In the genomic region with DNA sequence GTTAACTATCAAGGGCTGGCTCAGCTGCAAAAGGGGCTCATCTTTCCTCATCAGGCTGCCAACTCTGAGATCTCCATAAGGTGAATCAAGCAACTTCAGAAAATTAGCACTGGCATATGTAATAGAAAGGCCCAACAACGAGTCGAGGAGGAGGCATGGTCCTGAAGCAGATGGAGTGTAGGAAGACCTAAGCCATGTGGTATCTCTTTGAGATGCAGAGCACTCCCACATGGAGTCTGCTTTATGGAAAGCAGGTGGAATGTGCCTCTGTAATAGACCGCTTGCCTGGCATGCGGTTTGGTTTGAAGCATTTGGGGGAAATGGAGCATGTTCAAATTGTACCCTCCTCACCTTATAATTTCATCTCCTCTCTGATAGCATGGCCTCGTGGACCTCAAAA, we compare ENCODE assay signal across 21 mouse cellular contexts. TPM values are rescaled to one million over a fixed set of nuclear protein-coding genes. Genes with fewer than 3 reads are reported as not detected.
A peak's percentile ranks its signal among the peaks of the same experiment; 100 is the strongest.
DNase-seq lines count a peak whose midpoint lies in the region; ATAC-seq lines count a peak whose summit lies in the region.
"Had no signal": no experiment of that assay in that cellular context is flagged by ENCODE, and none has a peak within 500 bp of the region (broad histone marks: within the 10 kb centered on the region; RNA-seq: fewer than 3 reads in every experiment).

No protein-coding gene starts in this region.

- no peak for DNase-seq in frontal cortex, postnatal 25 days (ENCODE audit: low spot score in 2 of 2)
- peak; percentile 74 to 77 for DNase-seq in right cerebral cortex, adult 2 months (ENCODE audit: low spot score in 2 of 2)
- DNase-seq in right cerebral cortex, postnatal 14 days = no peak
- peak; percentile 62 to 71 for DNase-seq in left cerebral cortex, postnatal 36 days (ENCODE audit: low spot score in 2 of 2)
- no peak for DNase-seq in urinary bladder, postnatal 14 days (ENCODE audit: low spot score)
- DNase-seq in heart, embryonic 10.5 days (ENCODE audit: low spot score) = no peak
- DNase-seq: adrenal gland, adult 2 months; cerebellum, adult 9-10 months; gastrocnemius, adult 2 months; kidney, postnatal 4 days; liver, embryonic 13.5 days; lung, postnatal 4 days had no signal

- no peak overlapping the region for H3K4me2 ChIP-seq in intestine, embryonic 16.5 days (ENCODE audit: low read depth, low read length)
- H3K4me2 ChIP-seq: embryonic facial prominence, embryonic 13.5 days; heart, embryonic 13.5 days; hindbrain, embryonic 14.5 days; kidney, embryonic 15.5 days; limb, embryonic 12.5 days; liver, embryonic 13.5 days; lung, embryonic 15.5 days had no signal

- H3K4me1 ChIP-seq in intestine, embryonic 16.5 days (ENCODE audit: control insufficient read depth, insufficient read depth, low read length) = no peaks in the 10 kb centered on the region
- no peaks in the 10 kb centered on the region for H3K4me1 ChIP-seq in heart, embryonic 10.5 days
- H3K4me1 ChIP-seq: kidney, embryonic 15.5 days; limb, embryonic 12.5 days; lung, embryonic 15.5 days had no signal

- no peak overlapping the region for H3K4me3 ChIP-seq in intestine, embryonic 16.5 days (ENCODE audit: low read length)
- no peak overlapping the region for H3K4me3 ChIP-seq in heart, embryonic 10.5 days
- H3K4me3 ChIP-seq: embryonic facial prominence, embryonic 13.5 days; gastrocnemius, adult 2 months; heart, embryonic 13.5 days; kidney, embryonic 15.5 days; limb, embryonic 12.5 days; liver, embryonic 13.5 days; lung, embryonic 15.5 days had no signal

- ATAC-seq in frontal cortex, adult (ENCODE audit: low TSS enrichment) = peak; percentile 89
- ATAC-seq in intestine, embryonic 16.5 days = no peak
- ATAC-seq: forebrain, embryonic 14.5 days had no signal

- WGBS in intestine, embryonic 16.5 days = 86% methylated on average over 5 of the region's 5 CpGs
- 83% methylated on average over 5 of the region's 5 CpGs for WGBS in heart, embryonic 10.5 days

- H3K27me3 ChIP-seq in intestine, embryonic 16.5 days (replicated peaks; ENCODE audit: control insufficient read depth, insufficient read depth, low read length) = no peaks in the 10 kb centered on the region
- H3K27me3 ChIP-seq in heart, embryonic 10.5 days (ENCODE audit: insufficient read depth, poor library complexity, severe bottlenecking) = no peaks in the 10 kb centered on the region
- H3K27me3 ChIP-seq: embryonic facial prominence, embryonic 13.5 days; heart, embryonic 13.5 days; kidney, embryonic 15.5 days; limb, embryonic 12.5 days; liver, embryonic 13.5 days; lung, embryonic 15.5 days had no signal

- intact Hi-C loops in left cerebral cortex, postnatal 36 days (cut with DNase I) = loop anchor here (2.0 kb wide), 1 partner anchor 18 kb away; no protein-coding TSS in a partner anchor

- H3K9me3 ChIP-seq in intestine, embryonic 16.5 days (ENCODE audit: control insufficient read depth, low read length) = peaks cover 3% of the 10 kb centered on the region; the same call in 1 of the 2 replicates
- H3K9me3 ChIP-seq in heart, embryonic 10.5 days = no peaks in the 10 kb centered on the region
- H3K9me3 ChIP-seq: embryonic facial prominence, embryonic 13.5 days; heart, embryonic 13.5 days; kidney, embryonic 15.5 days; limb, embryonic 12.5 days; liver, embryonic 13.5 days; lung, embryonic 15.5 days had no signal

- no peak overlapping the region for H3K27ac ChIP-seq in intestine, embryonic 16.5 days (ENCODE audit: low read length)
- no peak overlapping the region for H3K27ac ChIP-seq in heart, embryonic 10.5 days
- H3K27ac ChIP-seq: embryonic facial prominence, embryonic 13.5 days; gastrocnemius, adult 2 months; heart, embryonic 13.5 days; hindbrain, embryonic 14.5 days; kidney, embryonic 15.5 days; limb, embryonic 12.5 days; liver, embryonic 13.5 days; lung, embryonic 15.5 days had no signal

- H3K9ac ChIP-seq in intestine, embryonic 16.5 days (ENCODE audit: low read depth, low read length) = no peak overlapping the region
- H3K9ac ChIP-seq: embryonic facial prominence, embryonic 13.5 days; heart, embryonic 13.5 days; hindbrain, embryonic 14.5 days; kidney, embryonic 15.5 days; limb, embryonic 12.5 days; liver, embryonic 13.5 days; lung, embryonic 15.5 days had no signal

- H3K36me3 ChIP-seq in intestine, embryonic 16.5 days (ENCODE audit: control insufficient read depth, insufficient read depth, low read length) = no peaks in the 10 kb centered on the region
- H3K36me3 ChIP-seq in heart, embryonic 10.5 days = no peaks in the 10 kb centered on the region
- H3K36me3 ChIP-seq: embryonic facial prominence, embryonic 13.5 days; heart, embryonic 13.5 days; kidney, embryonic 15.5 days; limb, embryonic 12.5 days; liver, embryonic 13.5 days; lung, embryonic 15.5 days had no signal

RNA-seq across cellular contexts. Expression of a gene that starts 9.7 kb away (rescaled TPM):
- total RNA-seq in left cerebral cortex, postnatal 36 days (2021) = 10 to 100 TPM; 18.2 to 20.7 TPM
- 5.0 and 6.8 TPM in 2 replicates for polyA plus RNA-seq in intestine, embryonic 16.5 days (2015; fragmentation: Nextera tagmentation; extraction: Ambion mirVana)
- 1.2 and 1.3 TPM in 2 replicates for polyA plus RNA-seq in heart, embryonic 10.5 days (2016; fragmentation: Nextera tagmentation; extraction: Ambion mirVana)

RNA-seq across cellular contexts. Expression of a gene that starts 15.2 kb away (rescaled TPM):
- total RNA-seq in left cerebral cortex, postnatal 36 days (2021) = 10 to 100 TPM; 36.7 to 41.2 TPM
- polyA plus RNA-seq in intestine, embryonic 16.5 days (2015; fragmentation: Nextera tagmentation; extraction: Ambion mirVana) = 28.2 and 29.0 TPM in 2 replicates
- 37.7 and 44.3 TPM in 2 replicates for polyA plus RNA-seq in heart, embryonic 10.5 days (2016; fragmentation: Nextera tagmentation; extraction: Ambion mirVana)

RNA-seq across cellular contexts. Expression of a gene that starts 51.1 kb away (rescaled TPM):
- total RNA-seq in left cerebral cortex, postnatal 36 days (2021) = 10 to 100 TPM; 44.4 to 52.1 TPM
- polyA plus RNA-seq in intestine, embryonic 16.5 days (2015; fragmentation: Nextera tagmentation; extraction: Ambion mirVana) = 102 TPM in 2 replicates
- polyA plus RNA-seq in heart, embryonic 10.5 days (2016; fragmentation: Nextera tagmentation; extraction: Ambion mirVana) = 151 and 163 TPM in 2 replicates

RNA-seq across cellular contexts. Expression of a gene that starts 57.7 kb away (rescaled TPM):
- total RNA-seq in left cerebral cortex, postnatal 36 days (2021) = 10 to 100 TPM; 18.8 to 19.3 TPM
- 57.3 and 59.6 TPM in 2 replicates for polyA plus RNA-seq in intestine, embryonic 16.5 days (2015; fragmentation: Nextera tagmentation; extraction: Ambion mirVana)
- 37.5 and 41.8 TPM in 2 replicates for polyA plus RNA-seq in heart, embryonic 10.5 days (2016; fragmentation: Nextera tagmentation; extraction: Ambion mirVana)

Comparison
In these comparisons a context has a peak if more than half of its experiments do, and no peak if none do; other contexts are left out.
1. DNase-seq: peak in right cerebral cortex, adult 2 months (2 of 2) and left cerebral cortex, postnatal 36 days (2 of 2); none in frontal cortex, postnatal 25 days (0 of 2), right cerebral cortex, postnatal 14 days (single experiment), urinary bladder, postnatal 14 days (single experiment) and heart, embryonic 10.5 days (single experiment).